Mouse (Mus musculus) B cell, adult 2 months (primary cell): ENCODE measurements around the gene Cttn.

ENCODE experiments used
- DNase-seq, 2 experiments: peaks; one replicate each; pipeline ENCODE4 v3.0.0; 2022

Cttn gene

GRCm38 (mm10) chr7:144470545-144471059, at the start of gene Cttn:
TSS of gene Cttn (minus strand) at chr7:144471009.
- DNase-seq = no peak

GRCm38 (mm10) chr7:144519852-144520251, 49.0 kb upstream of the Cttn start:
- no peak for DNase-seq

GRCm38 (mm10) chr7:144516711-144517110, 45.9 kb upstream of the Cttn start:
- no peak for DNase-seq

GRCm38 (mm10) chr7:144509090-144509489, 38.3 kb upstream of the Cttn start:
- DNase-seq = no peak

- DNase-seq = no peak
Observed at GRCm38 (mm10) chr7:144506807-144507206, 36.0 kb upstream of the Cttn start.

- no peak for DNase-seq
Observed at GRCm38 (mm10) chr7:144503959-144504358, 33.1 kb upstream of the Cttn start.

GRCm38 (mm10) chr7:144492931-144493330, 22.1 kb upstream of the Cttn start:
- no peak for DNase-seq

- DNase-seq = no peak
Observed at GRCm38 (mm10) chr7:144490201-144490873, 19.5 kb upstream of the Cttn start.

- no peak for DNase-seq
Observed at GRCm38 (mm10) chr7:144489067-144489774, 18.4 kb upstream of the Cttn start.

- DNase-seq = no peak
Observed at GRCm38 (mm10) chr7:144480314-144480713, 9.5 kb upstream of the Cttn start.

- no peak for DNase-seq
Observed at GRCm38 (mm10) chr7:144479569-144479968, 8.8 kb upstream of the Cttn start.

GRCm38 (mm10) chr7:144475741-144476140, 4.9 kb upstream of the Cttn start:
- no peak for DNase-seq

- DNase-seq = no peak
Observed at GRCm38 (mm10) chr7:144473486-144473885, 2.7 kb upstream of the Cttn start.

- DNase-seq = no peak
Observed at GRCm38 (mm10) chr7:144471103-144471502, 294 bp upstream of the Cttn start.

GRCm38 (mm10) chr7:144469908-144470544, 783 bp downstream of the Cttn start:
- no peak for DNase-seq

GRCm38 (mm10) chr7:144469181-144469641, 1.6 kb downstream of the Cttn start:
- no peak for DNase-seq

GRCm38 (mm10) chr7:144468741-144469140, 2.1 kb downstream of the Cttn start:
- DNase-seq = no peak

GRCm38 (mm10) chr7:144462577-144462976, 8.2 kb downstream of the Cttn start:
- no peak for DNase-seq

- DNase-seq = no peak
Observed at GRCm38 (mm10) chr7:144461246-144461902, 9.4 kb downstream of the Cttn start.

- no peak for DNase-seq
Observed at GRCm38 (mm10) chr7:144458881-144459280, 11.9 kb downstream of the Cttn start.

GRCm38 (mm10) chr7:144450661-144451060, 20.1 kb downstream of the Cttn start:
- DNase-seq = no peak

- DNase-seq = no peak
Observed at GRCm38 (mm10) chr7:144449637-144450570, 20.9 kb downstream of the Cttn start.
